Mouse (Mus musculus): ENCODE results near the gene Zfp541.

Gene Zfp541

GRCm38 (mm10) chr7:16044531-16044930 lies 17.1 kb upstream of the Zfp541 start:
- DNase-seq (ENCODE audit: low spot score in 2 of 2), result no peak

- DNase-seq (ENCODE audit: low spot score in 2 of 2), result no peak
These were observed 16.1 kb upstream of the Zfp541 start for GRCm38 (mm10) chr7:16045538-16045937.

- no peak for DNase-seq (ENCODE audit: low spot score in 2 of 2)
These were observed 15.5 kb upstream of the Zfp541 start for GRCm38 (mm10) chr7:16046101-16046480.

- peak; percentile 65 to 75 for DNase-seq (ENCODE audit: low spot score in 2 of 2)
These were observed 14.9 kb upstream of the Zfp541 start for GRCm38 (mm10) chr7:16046481-16047337.

GRCm38 (mm10) chr7:16047338-16048146 lies 14.1 kb upstream of the Zfp541 start, which contains the start of gene Bicra:
Gene Bicra (minus strand): TSS chr7:16047921.
- DNase-seq (ENCODE audit: low spot score in 2 of 2), result peak; percentile 63 to 77

- peak; percentile 98 to 99 for DNase-seq (ENCODE audit: low spot score in 2 of 2)
These were observed 13.4 kb upstream of the Zfp541 start for GRCm38 (mm10) chr7:16048164-16048564.

- peak in 1 of 2 experiments; percentile 32 for DNase-seq (ENCODE audit: low spot score in 2 of 2)
These were observed 12.7 kb upstream of the Zfp541 start for GRCm38 (mm10) chr7:16048675-16049575.

- DNase-seq (ENCODE audit: low spot score in 2 of 2), result no peak
These were observed 12.1 kb upstream of the Zfp541 start for GRCm38 (mm10) chr7:16049576-16049915.

- DNase-seq (ENCODE audit: low spot score in 2 of 2), result no peak
These were observed 11.0 kb upstream of the Zfp541 start for GRCm38 (mm10) chr7:16050600-16050999.

GRCm38 (mm10) chr7:16051883-16052595 lies 9.6 kb upstream of the Zfp541 start:
- peak; percentile 85 for DNase-seq (ENCODE audit: low spot score in 2 of 2)

GRCm38 (mm10) chr7:16052684-16053083 lies 8.9 kb upstream of the Zfp541 start:
- peak; percentile 75 to 91 for DNase-seq (ENCODE audit: low spot score in 2 of 2)

- DNase-seq (ENCODE audit: low spot score in 2 of 2), result no peak
These were observed 8.5 kb upstream of the Zfp541 start for GRCm38 (mm10) chr7:16053105-16053504.

- no peak for DNase-seq (ENCODE audit: low spot score in 2 of 2)
These were observed 6.6 kb upstream of the Zfp541 start for GRCm38 (mm10) chr7:16054966-16055365.

GRCm38 (mm10) chr7:16055665-16056064 lies 5.9 kb upstream of the Zfp541 start:
- DNase-seq (ENCODE audit: low spot score in 2 of 2), result no peak

GRCm38 (mm10) chr7:16056459-16057135 lies 5.0 kb upstream of the Zfp541 start:
- peak; percentile 58 to 67 for DNase-seq (ENCODE audit: low spot score in 2 of 2)

GRCm38 (mm10) chr7:16057136-16057534 lies 4.5 kb upstream of the Zfp541 start:
- no peak for DNase-seq (ENCODE audit: low spot score in 2 of 2)

GRCm38 (mm10) chr7:16062099-16062420 lies 446 bp downstream of the Zfp541 start:
- DNase-seq (ENCODE audit: low spot score in 2 of 2), result no peak

GRCm38 (mm10) chr7:16063490-16063889 lies 1.9 kb downstream of the Zfp541 start:
- DNase-seq (ENCODE audit: low spot score in 2 of 2), result no peak

- DNase-seq (ENCODE audit: low spot score in 2 of 2), result no peak
These were observed 9.2 kb downstream of the Zfp541 start for GRCm38 (mm10) chr7:16070846-16071245.

- no peak for DNase-seq (ENCODE audit: low spot score in 2 of 2)
These were observed 10.3 kb downstream of the Zfp541 start for GRCm38 (mm10) chr7:16071906-16072305.

- no peak for DNase-seq (ENCODE audit: low spot score in 2 of 2)
These were observed 18.3 kb downstream of the Zfp541 start for GRCm38 (mm10) chr7:16079947-16080346.
